Mouse (Mus musculus) G1E (cell line): Measurements from ENCODE around the gene Drc7.

Experiments
- CTCF ChIP-seq: IDR thresholded peaks from 2 replicates; pipeline ENCODE4 v1.5.1; 2012; ENCODE audit warnings: low read depth, low read length, inconsistent platforms, mixed read lengths
- GATA1 ChIP-seq: IDR thresholded peaks from 2 replicates; pipeline ENCODE4 v1.6.1; 2012; ENCODE audit warnings: borderline replicate concordance, low read length, inconsistent platforms, mixed read lengths
- GATA2 ChIP-seq: IDR thresholded peaks from 2 replicates; pipeline ENCODE4 v1.6.1; 2012; ENCODE audit warnings: low read depth, low read length, inconsistent platforms, borderline replicate concordance
- TAL1 ChIP-seq: conservative IDR thresholded peaks from 2 replicates; pipeline ENCODE4 v1.6.1; 2012; ENCODE audit warnings: low read depth, low read length, inconsistent platforms, mixed read lengths

- no peak for TF ChIP-seq CTCF
- TF ChIP-seq GATA1: no peak
- TF ChIP-seq GATA2: no peak
- no peak for TF ChIP-seq TAL1
Measured at GRCm38 (mm10) chr8:95059812-95060533, 5.1 kb downstream of the Drc7 start.
